Mouse (Mus musculus): ENCODE measurements around the gene Cfb. TPM values are rescaled to one million over a fixed set of nuclear protein-coding genes. Genes with fewer than 3 reads are reported as not detected.

Gene Cfb
- polyA plus RNA-seq, 1 experiment = 1.1 TPM

GRCm38 (mm10) chr17:34899053-34899889, 37.0 kb upstream of the Cfb start:
- Histone ChIP-seq H3K4me3 (ENCODE audit: control insufficient read depth, low read depth, low read length) (peak overlapping the region; percentile 91), H3K27me3 (ENCODE audit: control insufficient read depth, insufficient read depth, low read length) (no peaks in the 10 kb centered on the region), H3K36me3 (ENCODE audit: control insufficient read depth, insufficient read depth, low read length) (peaks cover 3% of the 10 kb centered on the region; the same call in 1 of the 2 replicates), H3K4me1 (ENCODE audit: control insufficient read depth, insufficient read depth, low read length) (peaks cover 15% of the 10 kb centered on the region), H3K27ac (ENCODE audit: control insufficient read depth, insufficient read depth, low read depth, low read length) (peak overlapping the region; percentile 83)
- TF ChIP-seq CTCF (IDR thresholded peaks at IDR 0.05; ENCODE audit: control insufficient read depth, insufficient read depth, insufficient replicate concordance, low read depth, low read length) (no peak), POLR2A (IDR thresholded peaks at IDR 0.05; ENCODE audit: control insufficient read depth, low read depth, low read length) (no peak)

GRCm38 (mm10) chr17:34898706-34899052, 36.4 kb upstream of the Cfb start:
- TF ChIP-seq CTCF (IDR thresholded peaks at IDR 0.05; ENCODE audit: control insufficient read depth, insufficient read depth, insufficient replicate concordance, low read depth, low read length) (no peak), POLR2A (IDR thresholded peaks at IDR 0.05; ENCODE audit: control insufficient read depth, low read depth, low read length) (no peak)
- peaks cover 3% of the 10 kb centered on the region; the same call in 1 of the 2 replicates for H3K36me3 ChIP-seq (ENCODE audit: control insufficient read depth, insufficient read depth, low read length)
- H3K27ac ChIP-seq (ENCODE audit: control insufficient read depth, insufficient read depth, low read depth, low read length) = no peak overlapping the region
- H3K4me3 ChIP-seq (ENCODE audit: control insufficient read depth, low read depth, low read length) = peak overlapping the region; percentile 91
- H3K4me1 ChIP-seq (ENCODE audit: control insufficient read depth, insufficient read depth, low read length) = peaks cover 19% of the 10 kb centered on the region
- no peaks in the 10 kb centered on the region for H3K27me3 ChIP-seq (ENCODE audit: control insufficient read depth, insufficient read depth, low read length)

- Histone ChIP-seq H3K36me3 (ENCODE audit: control insufficient read depth, insufficient read depth, low read length) (peaks cover 3% of the 10 kb centered on the region; the same call in 1 of the 2 replicates), H3K27me3 (ENCODE audit: control insufficient read depth, insufficient read depth, low read length) (no peaks in the 10 kb centered on the region), H3K4me1 (ENCODE audit: control insufficient read depth, insufficient read depth, low read length) (peaks cover 23% of the 10 kb centered on the region), H3K27ac (ENCODE audit: control insufficient read depth, insufficient read depth, low read depth, low read length) (peak within 1 kb of the TSS; percentile 90), H3K4me3 (ENCODE audit: control insufficient read depth, low read depth, low read length) (peak within 1 kb of the TSS; percentile 91)
- TF ChIP-seq CTCF (IDR thresholded peaks at IDR 0.05; ENCODE audit: control insufficient read depth, insufficient read depth, insufficient replicate concordance, low read depth, low read length) = no peak
- TF ChIP-seq POLR2A (IDR thresholded peaks at IDR 0.05; ENCODE audit: control insufficient read depth, low read depth, low read length) = peak; percentile 52
Measured at GRCm38 (mm10) chr17:34898160-34898586, 35.9 kb upstream of the Cfb start, which contains the start of the genes C2 and Ehmt2. Gene C2 (minus strand): TSS chr17:34898265. Gene Ehmt2 (plus strand): TSS chr17:34898469.

GRCm38 (mm10) chr17:34897373-34898159, 35.2 kb upstream of the Cfb start:
- peaks cover 26% of the 10 kb centered on the region for H3K4me1 ChIP-seq (ENCODE audit: control insufficient read depth, insufficient read depth, low read length)
- H3K27me3 ChIP-seq (ENCODE audit: control insufficient read depth, insufficient read depth, low read length) = no peaks in the 10 kb centered on the region
- H3K27ac ChIP-seq (ENCODE audit: control insufficient read depth, insufficient read depth, low read depth, low read length) = peak overlapping the region; percentile 90
- TF ChIP-seq CTCF (IDR thresholded peaks at IDR 0.05; ENCODE audit: control insufficient read depth, insufficient read depth, insufficient replicate concordance, low read depth, low read length) = no peak
- no peak for TF ChIP-seq POLR2A (IDR thresholded peaks at IDR 0.05; ENCODE audit: control insufficient read depth, low read depth, low read length)
- peak overlapping the region; percentile 80 for H3K4me3 ChIP-seq (ENCODE audit: control insufficient read depth, low read depth, low read length)
- no peaks in the 10 kb centered on the region for H3K36me3 ChIP-seq (ENCODE audit: control insufficient read depth, insufficient read depth, low read length)

- Histone ChIP-seq H3K4me3 (ENCODE audit: control insufficient read depth, low read depth, low read length) (no peak overlapping the region), H3K4me1 (ENCODE audit: control insufficient read depth, insufficient read depth, low read length) (peaks cover 26% of the 10 kb centered on the region), H3K27ac (ENCODE audit: control insufficient read depth, insufficient read depth, low read depth, low read length) (no peak overlapping the region), H3K36me3 (ENCODE audit: control insufficient read depth, insufficient read depth, low read length) (no peaks in the 10 kb centered on the region), H3K27me3 (ENCODE audit: control insufficient read depth, insufficient read depth, low read length) (no peaks in the 10 kb centered on the region)
- no peak for TF ChIP-seq POLR2A (IDR thresholded peaks at IDR 0.05; ENCODE audit: control insufficient read depth, low read depth, low read length)
- TF ChIP-seq CTCF (IDR thresholded peaks at IDR 0.05; ENCODE audit: control insufficient read depth, insufficient read depth, insufficient replicate concordance, low read depth, low read length) = no peak
Measured at GRCm38 (mm10) chr17:34896366-34896765, 34.0 kb upstream of the Cfb start.

- H3K4me3 ChIP-seq (ENCODE audit: control insufficient read depth, low read depth, low read length) = no peak overlapping the region; the same call in 1 of the 2 replicates
- H3K27ac ChIP-seq (ENCODE audit: control insufficient read depth, insufficient read depth, low read depth, low read length) = no peak overlapping the region
- TF ChIP-seq POLR2A (IDR thresholded peaks at IDR 0.05; ENCODE audit: control insufficient read depth, low read depth, low read length) (no peak), CTCF (IDR thresholded peaks at IDR 0.05; ENCODE audit: control insufficient read depth, insufficient read depth, insufficient replicate concordance, low read depth, low read length) (no peak)
- peaks cover 26% of the 10 kb centered on the region for H3K4me1 ChIP-seq (ENCODE audit: control insufficient read depth, insufficient read depth, low read length)
- H3K36me3 ChIP-seq (ENCODE audit: control insufficient read depth, insufficient read depth, low read length) = no peaks in the 10 kb centered on the region
- H3K27me3 ChIP-seq (ENCODE audit: control insufficient read depth, insufficient read depth, low read length) = no peaks in the 10 kb centered on the region
Measured at GRCm38 (mm10) chr17:34895724-34896123, 33.4 kb upstream of the Cfb start.

Measured in testis, adult 2 months (tissue).